Mouse (Mus musculus): ENCODE measurements at regions not wholly inside any gene's neighbourhood (a gene's known extent, or its start where the extent isn't known, plus 50 kb on each side); places are given as distances from the start of the nearest gene placed in this dataset.

- TF ChIP-seq CTCF (IDR thresholded peaks at IDR 0.05; ENCODE audit: low read depth): no peak
- no peak for TF ChIP-seq EP300 (IDR thresholded peaks at IDR 0.05; ENCODE audit: low read depth)
These were observed 1098.5 kb downstream of the Mat2b start for GRCm38 (mm10) chr11:39596479-39596878.
